Mouse (Mus musculus): ENCODE data around the gene Fan1.

DNA sequence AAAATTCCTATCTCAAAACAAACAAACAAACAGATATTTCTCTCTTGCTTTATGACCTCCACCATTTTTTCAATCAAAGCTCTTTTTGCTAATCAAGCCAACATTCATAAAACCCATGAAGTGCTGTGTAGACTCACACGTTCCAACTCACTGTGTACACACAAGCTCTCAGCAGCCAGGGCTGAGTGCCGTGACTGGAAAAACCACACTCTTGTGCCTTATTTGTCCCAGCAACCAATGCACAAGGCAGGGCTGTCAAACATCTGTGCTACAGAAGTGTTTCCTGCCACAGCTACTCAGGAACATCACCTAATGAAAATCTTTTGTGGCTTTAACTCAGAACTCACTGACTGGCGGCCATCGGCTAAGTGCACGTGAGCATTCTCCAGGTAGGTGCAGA, 8.0 kb downstream of the Fan1 start:
- TF ChIP-seq MAFK (IDR thresholded peaks at IDR 0.05; ENCODE audit: insufficient read depth, low read depth, low read length): no peak
- TF ChIP-seq ZNF384 (IDR thresholded peaks at IDR 0.05; ENCODE audit: low read depth, low read length): no peak
- TF ChIP-seq ZC3H11A (IDR thresholded peaks at IDR 0.05; ENCODE audit: borderline replicate concordance, low read depth, low read length): no peak
- TF ChIP-seq CHD2 (IDR thresholded peaks at IDR 0.05; ENCODE audit: low read depth, low read length): no peak

Measured in ES-E14 (cell line).